Mouse (Mus musculus): ENCODE measurements around the gene Samd4.

Samd4 gene

GRCm38 (mm10) chr14:46882431-46883067, at the start of gene Samd4:
TSS of gene Samd4 (plus strand) at chr14:46882854.
- DNase-seq (ENCODE audit: low spot score) = peak; percentile 85

- no peak for DNase-seq (ENCODE audit: low spot score)
Measured at GRCm38 (mm10) chr14:46839326-46839725, 43.3 kb upstream of the Samd4 start.

GRCm38 (mm10) chr14:46845706-46846105, 36.9 kb upstream of the Samd4 start:
- no peak for DNase-seq (ENCODE audit: low spot score)

- DNase-seq (ENCODE audit: low spot score) = no peak
Measured at GRCm38 (mm10) chr14:46848063-46848590, 34.5 kb upstream of the Samd4 start.

GRCm38 (mm10) chr14:46848736-46849135, 33.9 kb upstream of the Samd4 start:
- no peak for DNase-seq (ENCODE audit: low spot score)

- no peak for DNase-seq (ENCODE audit: low spot score)
Measured at GRCm38 (mm10) chr14:46849769-46850168, 32.9 kb upstream of the Samd4 start.

- DNase-seq (ENCODE audit: low spot score) = no peak
Measured at GRCm38 (mm10) chr14:46853677-46854076, 29.0 kb upstream of the Samd4 start.

- DNase-seq (ENCODE audit: low spot score) = no peak
Measured at GRCm38 (mm10) chr14:46862922-46863321, 19.7 kb upstream of the Samd4 start.

GRCm38 (mm10) chr14:46880935-46881334, 1.7 kb upstream of the Samd4 start:
- DNase-seq (ENCODE audit: low spot score) = peak; percentile 87

- peak; percentile 64 for DNase-seq (ENCODE audit: low spot score)
Measured at GRCm38 (mm10) chr14:46881581-46882430, 848 bp upstream of the Samd4 start.

- peak; percentile 77 for DNase-seq (ENCODE audit: low spot score)
Measured at GRCm38 (mm10) chr14:46883068-46883870, 615 bp downstream of the Samd4 start.

- DNase-seq (ENCODE audit: low spot score) = peak; percentile 66
Measured at GRCm38 (mm10) chr14:46883871-46884441, 1.3 kb downstream of the Samd4 start.

GRCm38 (mm10) chr14:46884701-46885428, 2.2 kb downstream of the Samd4 start:
- peak; percentile 75 for DNase-seq (ENCODE audit: low spot score)

- no peak for DNase-seq (ENCODE audit: low spot score)
Measured at GRCm38 (mm10) chr14:46885429-46885755, 2.7 kb downstream of the Samd4 start.

GRCm38 (mm10) chr14:46885891-46886301, 3.2 kb downstream of the Samd4 start:
- DNase-seq (ENCODE audit: low spot score) = peak; percentile 60

GRCm38 (mm10) chr14:46889096-46889495, 6.4 kb downstream of the Samd4 start:
- no peak for DNase-seq (ENCODE audit: low spot score)

GRCm38 (mm10) chr14:46893961-46894360, 11.3 kb downstream of the Samd4 start:
- no peak for DNase-seq (ENCODE audit: low spot score)

GRCm38 (mm10) chr14:46897953-46898352, 15.3 kb downstream of the Samd4 start:
- no peak for DNase-seq (ENCODE audit: low spot score)

GRCm38 (mm10) chr14:46898626-46899025, 16.0 kb downstream of the Samd4 start:
- DNase-seq (ENCODE audit: low spot score) = no peak

- no peak for DNase-seq (ENCODE audit: low spot score)
Measured at GRCm38 (mm10) chr14:46902498-46903087, 19.9 kb downstream of the Samd4 start.

- no peak for DNase-seq (ENCODE audit: low spot score)
Measured at GRCm38 (mm10) chr14:46904276-46904675, 21.6 kb downstream of the Samd4 start.

Data from embryo, embryonic 10.5 days (tissue).